Mouse (Mus musculus): ENCODE data around the gene Fthl17e. TPM values are rescaled to one million over a fixed set of nuclear protein-coding genes. Genes with fewer than 3 reads are reported as not detected.
A peak's percentile ranks its signal among the peaks of the same experiment; 100 is the strongest.
"Not testable (repeated sequence)": the region's sequence is repeated elsewhere in the genome, so short reads cannot be mapped to it uniquely, and the experiment has no call there.

Gene Fthl17e
- not detected in 2 replicates for total RNA-seq (2021)
- long read RNA-seq = 0 reads

GRCm38 (mm10) chrX:9033193-9033592 lies at the start of gene Fthl17e:
Gene Fthl17e (plus strand): TSS chrX:9033493.
- not testable (repeated sequence) for DNase-seq

DNA sequence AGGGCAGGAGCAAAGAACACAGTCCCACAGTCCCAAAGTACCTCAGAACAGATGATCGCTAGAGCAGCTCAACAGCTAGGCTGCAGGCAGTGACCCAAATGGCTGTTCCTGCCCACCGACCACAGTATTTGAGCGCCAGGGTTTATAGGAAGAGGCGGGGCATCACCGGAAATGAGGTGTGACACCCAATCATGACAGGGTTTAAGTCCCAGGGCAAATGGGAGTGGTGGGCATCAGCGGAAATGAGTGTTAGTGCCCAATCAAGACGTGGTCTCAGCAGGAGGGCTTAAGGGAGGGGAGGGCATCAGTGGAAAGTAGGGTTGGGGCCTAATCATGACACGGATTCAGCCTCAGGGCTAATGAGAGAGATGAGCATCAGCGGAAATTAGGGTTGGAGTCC lies 46.6 kb upstream of the Fthl17e start, which contains the start of gene Fthl17d:
TSS of gene Fthl17d (minus strand) at position 101 of the 400 bp plus-strand sequence.
- not testable (repeated sequence) for DNase-seq

DNA sequence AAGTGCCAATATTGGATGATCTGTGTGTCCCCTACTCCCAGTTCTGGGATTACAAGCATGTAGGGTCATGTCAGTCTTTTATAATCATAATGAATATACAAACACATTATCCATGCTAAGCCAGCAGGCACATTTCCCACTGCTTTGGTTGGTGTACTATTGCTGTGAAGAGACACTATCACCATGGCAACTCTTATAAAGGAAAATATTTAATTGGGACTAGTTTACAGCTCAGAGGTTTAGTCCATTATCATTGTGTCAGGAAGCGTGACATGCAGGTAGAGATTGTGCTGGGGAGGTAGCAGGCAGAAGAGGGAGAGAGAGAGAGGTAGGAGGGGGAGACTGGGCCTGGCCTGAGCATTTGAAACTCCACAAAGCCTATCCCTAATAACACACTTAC lies 17.2 kb upstream of the Fthl17e start:
- DNase-seq = no peak

GRCm38 (mm10) chrX:9019481-9019880 lies 13.8 kb upstream of the Fthl17e start:
- no peak for DNase-seq

DNA sequence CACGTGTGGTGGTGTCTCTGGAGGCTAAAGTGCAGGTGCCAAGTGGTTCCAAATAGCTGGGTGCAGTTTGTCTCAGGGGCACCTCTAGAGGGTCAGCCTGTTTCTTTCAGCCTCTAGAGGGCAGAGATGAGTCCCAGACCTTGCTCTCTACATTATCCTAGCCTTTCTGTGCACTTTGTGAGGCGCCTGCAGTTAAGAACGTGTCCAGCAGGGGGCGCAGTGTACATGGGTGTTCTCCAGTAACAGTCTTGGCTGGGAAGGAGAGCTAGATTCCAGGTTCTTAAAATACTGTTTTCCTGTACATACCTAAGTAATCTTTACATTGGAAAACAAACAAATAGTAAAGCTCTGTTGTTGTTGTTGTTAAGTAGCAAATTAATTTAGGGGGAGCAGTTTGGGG lies 8.3 kb downstream of the Fthl17e start:
- not testable (repeated sequence) for DNase-seq

- peak; percentile 57 for DNase-seq
These were observed 27.7 kb downstream of the Fthl17e start for GRCm38 (mm10) chrX:9060952-9061351.

DNA sequence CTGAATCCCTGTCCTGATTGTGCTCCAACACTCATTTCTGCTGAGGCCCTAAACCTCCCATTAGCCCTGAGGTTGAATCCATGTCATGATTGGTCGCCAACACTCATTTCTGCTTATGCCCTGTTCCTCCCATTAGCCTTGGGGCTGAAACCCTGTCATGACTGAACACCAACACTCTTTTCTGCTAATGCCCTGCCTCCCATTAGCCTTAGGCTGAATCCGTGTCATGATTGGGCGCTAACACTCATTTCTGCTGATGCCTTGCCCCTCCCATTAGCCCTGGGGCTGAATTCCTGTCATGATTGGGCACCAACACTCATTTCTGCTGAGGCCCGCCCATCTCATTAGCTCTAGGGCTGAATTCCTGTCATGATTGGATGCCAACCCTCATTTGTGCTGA lies 28.8 kb downstream of the Fthl17e start:
- no peak for DNase-seq

DNA sequence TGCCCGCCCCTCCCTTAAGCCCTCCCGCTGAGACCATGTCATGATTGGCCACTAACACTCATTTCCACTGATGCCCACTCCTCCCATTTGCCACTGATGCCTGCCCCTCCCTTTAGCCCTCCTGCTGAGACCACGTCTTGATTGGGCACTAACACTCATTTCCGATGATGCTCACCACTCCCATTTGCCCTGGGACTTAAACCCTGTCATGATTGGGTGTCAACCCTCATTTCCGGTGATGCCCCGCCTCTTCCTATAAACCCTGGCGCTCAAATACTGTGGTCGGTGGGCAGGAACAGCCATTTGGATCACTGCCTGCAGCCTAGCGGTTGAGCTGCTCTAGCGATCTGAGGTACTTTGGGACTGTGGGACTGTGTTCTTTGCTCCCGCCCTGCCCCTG lies 29.4 kb downstream of the Fthl17e start, which contains the start of gene Fthl17f:
TSS of gene Fthl17f (plus strand) at position 301 of the 400 bp plus-strand sequence.
- DNase-seq = not testable (repeated sequence)

DNA sequence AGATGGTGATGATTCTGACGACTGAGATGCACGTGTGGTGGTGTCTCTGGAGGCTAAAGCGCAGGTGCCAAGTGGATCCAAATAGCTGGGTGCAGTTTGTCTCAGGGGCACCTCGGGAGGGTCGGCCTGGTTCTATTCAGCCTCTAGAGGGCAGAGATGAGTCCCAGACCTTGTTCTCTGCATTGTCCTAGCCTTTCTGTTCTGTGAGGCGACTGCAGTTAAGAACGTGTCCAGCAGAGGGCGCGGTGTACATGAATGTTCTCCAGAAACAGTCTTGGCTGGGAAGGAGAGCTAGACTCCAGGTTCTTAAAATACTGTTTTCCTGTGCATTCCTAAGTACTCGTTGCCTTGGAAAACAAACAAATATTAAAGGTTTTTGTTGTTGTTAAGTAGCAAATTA lies 44.4 kb downstream of the Fthl17e start:
- DNase-seq = peak; percentile 65

Other genes with a start within 250 kb of the Fthl17e start
- not detected in 2 replicates for gene Ssxb5, start 229.8 kb upstream of the Fthl17e start, total RNA-seq (2021)
- not detected in 2 replicates for gene Gm6592, start 189.5 kb upstream of the Fthl17e start, total RNA-seq (2021)
- gene Gm5751, start 159.2 kb upstream of the Fthl17e start, total RNA-seq (2021) = not detected in 2 replicates
- 9.9 and 10.9 TPM in 2 replicates for gene B630019K06Rik, start 141.1 kb upstream of the Fthl17e start, total RNA-seq (2021)
- gene Fthl17b, start 70.5 kb upstream of the Fthl17e start, total RNA-seq (2021) = not detected in 2 replicates
- gene Fthl17c, start 56.9 kb upstream of the Fthl17e start, total RNA-seq (2021) = not detected in 2 replicates
- not detected in 2 replicates for gene Fthl17d, start 46.7 kb upstream of the Fthl17e start, total RNA-seq (2021)
- gene Fthl17f, start 29.5 kb downstream of the Fthl17e start, total RNA-seq (2021) = not detected in 2 replicates
- not detected in 2 replicates for gene 4930402K13Rik, start 71.1 kb downstream of the Fthl17e start, total RNA-seq (2021)
- 1.8 and 2.2 TPM in 2 replicates for gene Lancl3, start 166.4 kb downstream of the Fthl17e start, total RNA-seq (2021)
- not detected in 2 replicates for gene Gm14862, start 223.4 kb downstream of the Fthl17e start, total RNA-seq (2021)
- gene Xk, start 239.3 kb downstream of the Fthl17e start, total RNA-seq (2021) = 1.5 and 2.0 TPM in 2 replicates